Mouse (Mus musculus): Measurements from ENCODE around the gene Slc24a3. TPM values are rescaled to one million over a fixed set of nuclear protein-coding genes. Genes with fewer than 3 reads are reported as not detected.
A peak's percentile ranks its signal among the peaks of the same experiment; 100 is the strongest.

Slc24a3 gene
- total RNA-seq, 4 experiments from 2014 or later: 151 to 176 (median 168) TPM

GRCm38 (mm10) chr2:145610796-145611705, 443.5 kb downstream of the Slc24a3 start:
- DNase-seq (ENCODE audit: low spot score in 2 of 2): peak in 1 of 2 experiments; percentile 72

GRCm38 (mm10) chr2:145612937-145613336, 445.4 kb downstream of the Slc24a3 start:
- DNase-seq (ENCODE audit: low spot score in 2 of 2): no peak

GRCm38 (mm10) chr2:145613705-145614104, 446.2 kb downstream of the Slc24a3 start:
- DNase-seq (ENCODE audit: low spot score in 2 of 2): no peak

- DNase-seq (ENCODE audit: low spot score in 2 of 2): no peak
Observed at GRCm38 (mm10) chr2:145619688-145620087, 452.1 kb downstream of the Slc24a3 start.

GRCm38 (mm10) chr2:145620709-145621108, 453.2 kb downstream of the Slc24a3 start:
- DNase-seq (ENCODE audit: low spot score in 2 of 2): no peak

- no peak for DNase-seq (ENCODE audit: low spot score in 2 of 2)
Observed at GRCm38 (mm10) chr2:145621119-145621518, 453.6 kb downstream of the Slc24a3 start.

GRCm38 (mm10) chr2:145631123-145631798, 463.7 kb downstream of the Slc24a3 start:
- no peak for DNase-seq (ENCODE audit: low spot score in 2 of 2)

- DNase-seq (ENCODE audit: low spot score in 2 of 2): no peak
Observed at GRCm38 (mm10) chr2:145631799-145632174, 464.2 kb downstream of the Slc24a3 start.

- no peak for DNase-seq (ENCODE audit: low spot score in 2 of 2)
Observed at GRCm38 (mm10) chr2:145633811-145634210, 466.3 kb downstream of the Slc24a3 start.

- DNase-seq (ENCODE audit: low spot score in 2 of 2): no peak
Observed at GRCm38 (mm10) chr2:145640255-145640984, 472.9 kb downstream of the Slc24a3 start.

GRCm38 (mm10) chr2:145655373-145655960, 487.9 kb downstream of the Slc24a3 start:
- no peak for DNase-seq (ENCODE audit: low spot score in 2 of 2)

- no peak for DNase-seq (ENCODE audit: low spot score in 2 of 2)
Observed at GRCm38 (mm10) chr2:145656121-145656520, 488.6 kb downstream of the Slc24a3 start.

GRCm38 (mm10) chr2:145656716-145657115, 489.2 kb downstream of the Slc24a3 start:
- no peak for DNase-seq (ENCODE audit: low spot score in 2 of 2)

GRCm38 (mm10) chr2:145661242-145661641, 493.7 kb downstream of the Slc24a3 start:
- DNase-seq (ENCODE audit: low spot score in 2 of 2): no peak

- no peak for DNase-seq (ENCODE audit: low spot score in 2 of 2)
Observed at GRCm38 (mm10) chr2:145663899-145664298, 496.3 kb downstream of the Slc24a3 start.

- no peak for DNase-seq (ENCODE audit: low spot score in 2 of 2)
Observed at GRCm38 (mm10) chr2:145664311-145664710, 496.8 kb downstream of the Slc24a3 start.

GRCm38 (mm10) chr2:145668135-145668534, 500.6 kb downstream of the Slc24a3 start:
- DNase-seq (ENCODE audit: low spot score in 2 of 2): no peak

- DNase-seq (ENCODE audit: low spot score in 2 of 2): no peak
Observed at GRCm38 (mm10) chr2:145670131-145670530, 502.6 kb downstream of the Slc24a3 start.

GRCm38 (mm10) chr2:145674496-145675141, 507.1 kb downstream of the Slc24a3 start:
- no peak for DNase-seq (ENCODE audit: low spot score in 2 of 2)

- peak in 1 of 2 experiments; percentile 10 for DNase-seq (ENCODE audit: low spot score in 2 of 2)
Observed at GRCm38 (mm10) chr2:145675142-145675755, 507.7 kb downstream of the Slc24a3 start, which contains the start of gene Rin2. Rin2 (plus strand) TSS chr2:145675215.
